Mouse (Mus musculus) stomach, postnatal 0 days (tissue): Measurements from ENCODE around the gene Camkmt.

Source experiments
- CTCF ChIP-seq: IDR thresholded peaks from 2 replicates; pipeline ENCODE4 v1.5.1; 2016; ENCODE audit warnings: antibody characterized with exemption, low read depth, mild to moderate bottlenecking, moderate library complexity
- EP300 ChIP-seq: optimal IDR thresholded peaks from 2 replicates; pipeline ENCODE3; 2016; ENCODE audit warnings: antibody characterized with exemption

DNA sequence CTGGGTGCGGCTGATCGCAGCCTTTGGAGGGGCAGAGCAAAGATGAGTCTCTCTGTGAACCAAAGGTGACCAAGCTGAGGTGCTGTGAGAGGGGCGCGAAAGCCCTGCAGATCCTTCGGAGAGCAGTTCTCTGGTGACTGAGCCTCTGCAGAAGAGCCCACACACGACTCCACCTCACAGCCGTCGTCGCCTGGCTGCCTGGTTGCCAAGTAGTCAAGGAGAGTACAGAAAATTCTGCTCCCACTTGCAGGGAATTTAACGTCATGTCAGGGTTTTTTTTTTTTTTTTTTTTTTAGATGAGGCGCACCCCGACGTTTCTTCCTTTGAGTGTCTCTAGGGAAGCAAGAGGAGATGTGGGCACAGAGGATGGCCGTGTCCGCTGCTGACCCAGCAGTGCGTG, 382.9 kb downstream of the Camkmt start:
- no peak for TF ChIP-seq CTCF
- no peak for TF ChIP-seq EP300
